Mouse (Mus musculus) cerebellum, adult 11 months (tissue): ENCODE data around the gene Fam193b.

Source experiments
- DNase-seq: peaks from one replicate; pipeline ENCODE4 v3.0.0; 2022

The Fam193b gene

DNA sequence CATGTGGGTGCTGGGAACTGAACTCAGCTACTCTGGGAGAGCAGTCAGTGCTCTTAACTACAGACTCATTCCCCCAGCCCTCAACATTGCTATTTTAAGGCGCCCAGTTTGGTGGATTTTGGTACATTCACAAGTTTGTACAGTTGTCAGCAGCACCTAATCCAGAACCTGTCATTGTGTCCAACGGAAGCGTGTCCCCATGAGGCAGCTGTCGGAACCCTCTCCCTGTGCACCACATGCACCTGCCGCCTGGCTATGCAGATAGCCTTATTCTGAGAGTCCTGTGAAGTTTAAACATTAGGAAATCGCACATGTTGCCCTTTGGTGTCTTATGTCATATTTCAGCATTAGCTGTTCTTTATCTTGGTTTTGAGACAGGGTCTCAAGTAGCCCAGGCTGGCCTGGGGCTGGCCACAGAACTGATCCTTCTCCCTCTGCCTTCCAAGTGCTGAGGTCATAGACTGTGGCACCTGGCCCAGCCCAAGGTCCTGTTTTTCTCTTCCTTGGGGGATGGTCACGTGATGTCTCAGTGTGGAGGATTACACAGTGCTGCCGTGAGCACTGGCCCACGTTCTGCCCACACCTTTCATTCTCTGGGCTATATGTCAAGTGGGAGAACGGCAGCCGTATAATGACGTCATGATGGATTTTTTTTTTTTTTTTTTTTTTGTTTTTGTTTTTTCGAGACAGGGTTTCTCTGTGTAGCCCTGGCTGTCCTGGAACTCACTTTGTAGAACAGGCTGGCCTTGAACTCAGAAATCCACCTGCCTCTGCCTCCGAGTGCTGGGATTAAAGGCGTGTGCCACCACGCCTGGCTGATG lies 45.0 kb downstream of the Fam193b start:
- no peak for DNase-seq

DNA sequence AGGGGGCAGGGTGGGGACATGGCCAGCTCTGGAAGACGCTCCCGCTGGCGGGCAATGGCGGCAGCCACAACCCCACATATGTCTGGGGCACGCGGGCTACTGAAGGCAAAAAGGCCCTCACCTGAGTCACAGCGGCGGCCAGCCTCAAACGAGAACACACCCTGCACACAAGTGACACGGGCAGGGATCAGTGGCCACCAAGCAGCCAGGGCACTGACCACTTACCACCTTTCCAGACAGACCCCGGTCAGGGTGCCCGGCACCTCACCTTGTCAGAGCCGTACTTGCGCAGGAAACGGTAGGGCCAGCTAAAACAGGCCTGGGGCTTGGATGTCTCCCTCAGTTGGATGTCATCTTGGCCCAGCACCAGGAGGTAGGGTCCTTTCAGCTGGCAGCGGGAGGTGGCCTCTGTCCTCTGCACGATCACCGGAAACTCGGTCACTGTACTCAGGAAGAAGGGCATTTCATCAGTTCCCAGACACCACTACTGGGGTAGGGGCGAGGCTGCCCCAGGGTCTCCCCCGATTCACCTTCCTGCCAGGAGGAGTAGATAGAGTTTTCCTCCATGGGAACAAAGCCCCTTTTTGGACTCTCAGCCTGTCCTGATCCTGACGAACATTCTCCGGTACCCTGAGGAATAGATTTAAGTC lies 46.8 kb downstream of the Fam193b start:
- no peak for DNase-seq

DNA sequence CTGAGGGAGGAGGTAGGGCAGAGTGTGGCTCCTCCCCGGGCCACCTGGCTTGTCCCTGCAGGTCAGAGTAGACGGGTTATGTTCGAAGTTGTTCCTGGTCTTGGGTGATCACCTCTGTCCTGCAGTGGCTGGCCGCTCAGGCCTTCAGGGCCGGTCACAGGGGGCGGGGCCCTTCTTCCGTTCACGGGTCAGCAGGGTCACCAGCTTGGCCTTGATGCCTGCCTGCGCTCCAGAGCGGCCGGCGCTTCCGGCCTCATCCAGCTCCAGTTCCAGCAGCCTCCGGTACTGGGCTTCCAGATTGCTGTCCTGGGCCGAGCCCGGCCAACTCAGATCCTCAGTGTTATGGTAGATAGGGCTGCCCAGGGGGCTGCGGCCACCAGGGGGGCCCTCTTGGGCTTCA lies 47.6 kb downstream of the Fam193b start:
- no peak for DNase-seq

DNA sequence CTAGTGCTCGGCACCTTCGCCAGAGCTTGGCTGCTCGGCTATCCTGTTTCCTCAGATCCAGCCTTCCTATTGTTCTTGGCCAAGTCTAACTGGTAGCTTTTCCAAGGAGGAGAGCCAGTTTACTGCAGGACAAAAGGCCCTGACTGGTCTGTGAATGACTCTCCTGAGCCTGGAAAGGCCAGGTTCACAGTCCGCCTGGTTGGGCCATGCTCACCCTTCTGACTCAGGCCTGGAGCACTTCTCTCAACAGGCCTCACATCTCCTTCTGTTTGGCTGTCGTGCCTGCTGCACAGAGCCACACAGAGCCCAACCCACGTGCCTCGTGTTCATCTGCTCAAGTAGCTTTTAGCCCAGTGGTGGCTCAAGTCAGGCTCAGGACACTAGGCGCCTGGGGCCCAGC lies 48.2 kb downstream of the Fam193b start:
- no peak for DNase-seq

DNA sequence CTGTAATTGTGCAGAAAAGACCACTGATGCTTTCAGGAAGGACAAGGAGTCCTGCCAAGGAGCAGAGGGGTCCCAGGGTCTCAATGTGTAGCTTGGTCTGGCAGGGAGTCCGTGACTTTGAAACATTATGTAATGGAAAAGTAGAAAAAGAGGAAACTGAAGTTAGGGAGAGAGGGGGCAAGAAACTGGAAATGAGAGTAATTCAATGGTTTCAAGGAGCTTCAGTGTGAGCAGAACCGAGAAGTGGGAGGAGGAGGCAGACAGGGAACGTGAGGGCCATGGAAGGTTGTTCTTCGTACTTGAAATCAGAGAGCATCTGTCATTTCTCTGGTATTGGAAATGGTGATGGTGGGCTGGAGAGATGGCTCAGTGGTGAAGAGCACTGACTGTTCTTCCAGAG lies 51.3 kb downstream of the Fam193b start:
- no peak for DNase-seq

DNA sequence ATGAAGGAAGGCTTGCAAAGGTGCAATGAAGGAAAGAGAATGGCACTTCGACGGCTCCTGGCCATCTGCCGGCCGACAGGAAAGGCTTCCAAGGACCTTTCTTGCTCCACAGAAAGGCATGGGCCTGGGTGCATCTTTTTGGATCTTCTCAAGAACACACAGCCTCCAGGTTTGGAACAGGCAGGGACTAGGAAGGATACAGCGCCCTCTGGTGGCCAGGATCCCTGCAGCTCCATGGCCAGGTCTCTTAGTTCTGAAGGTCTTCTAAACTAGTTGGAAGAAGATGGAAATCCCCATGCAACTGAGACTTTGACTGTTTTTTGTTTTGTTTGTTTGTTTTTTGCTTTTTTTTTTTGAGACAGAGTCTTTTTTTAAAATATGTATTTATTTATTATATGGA lies 54.0 kb downstream of the Fam193b start:
- DNase-seq, result peak; percentile 82

DNA sequence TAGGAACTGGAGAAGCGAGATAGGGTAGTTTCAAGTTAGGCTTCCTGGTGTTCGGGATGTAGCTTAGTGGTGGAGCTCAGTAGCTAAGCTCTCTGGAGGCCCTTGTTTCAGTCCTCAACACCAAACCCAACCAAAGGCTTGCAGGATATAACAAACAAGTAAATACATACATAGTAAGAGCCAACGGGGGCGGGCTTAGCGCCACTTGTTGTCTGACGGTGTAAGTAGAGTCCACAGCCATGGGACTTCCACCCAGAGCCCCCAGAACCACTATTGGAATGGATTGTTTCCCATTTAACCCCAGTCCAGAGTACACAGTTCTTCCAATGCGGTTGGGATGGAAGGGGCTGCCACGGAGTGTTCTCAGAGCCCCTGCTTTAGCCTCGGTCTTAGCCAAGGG lies 57.1 kb downstream of the Fam193b start:
- DNase-seq, result no peak

DNA sequence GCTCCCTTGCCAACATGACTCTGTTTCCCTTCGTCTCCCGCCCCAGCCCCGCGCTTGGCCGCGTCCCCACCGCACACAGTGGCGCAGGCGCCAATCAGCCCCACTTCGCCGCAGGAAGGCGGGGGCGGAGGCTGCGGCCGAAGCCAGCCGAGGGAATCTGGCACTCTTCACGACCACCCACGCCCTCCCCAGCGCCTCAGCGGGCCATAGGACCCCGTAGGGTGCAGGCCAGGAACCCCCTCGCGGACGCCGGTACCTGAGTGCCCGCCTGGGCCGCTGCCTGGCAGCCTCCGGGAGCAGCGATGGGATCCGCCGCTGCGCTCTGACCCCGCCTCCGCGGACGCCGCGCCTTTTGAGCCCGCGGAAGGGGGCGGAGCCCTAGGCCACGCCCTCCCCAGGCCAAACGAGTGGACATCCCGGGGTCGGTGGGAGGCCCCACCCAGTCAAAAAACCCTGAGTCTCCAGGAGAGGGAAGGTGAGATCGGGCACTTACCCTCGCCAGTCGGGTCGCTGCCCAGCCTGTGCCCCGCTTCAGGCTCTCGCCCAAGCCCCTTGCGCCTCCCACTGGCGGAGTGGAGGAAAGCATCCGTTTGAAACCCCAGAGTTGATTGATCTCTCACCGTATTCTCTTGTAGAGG lies 57.7 kb downstream of the Fam193b start, which contains the start of gene Pdlim7:
TSS of gene Pdlim7 (minus strand) at position 566 of the 638 bp plus-strand sequence.
- peak; percentile 88 for DNase-seq

DNA sequence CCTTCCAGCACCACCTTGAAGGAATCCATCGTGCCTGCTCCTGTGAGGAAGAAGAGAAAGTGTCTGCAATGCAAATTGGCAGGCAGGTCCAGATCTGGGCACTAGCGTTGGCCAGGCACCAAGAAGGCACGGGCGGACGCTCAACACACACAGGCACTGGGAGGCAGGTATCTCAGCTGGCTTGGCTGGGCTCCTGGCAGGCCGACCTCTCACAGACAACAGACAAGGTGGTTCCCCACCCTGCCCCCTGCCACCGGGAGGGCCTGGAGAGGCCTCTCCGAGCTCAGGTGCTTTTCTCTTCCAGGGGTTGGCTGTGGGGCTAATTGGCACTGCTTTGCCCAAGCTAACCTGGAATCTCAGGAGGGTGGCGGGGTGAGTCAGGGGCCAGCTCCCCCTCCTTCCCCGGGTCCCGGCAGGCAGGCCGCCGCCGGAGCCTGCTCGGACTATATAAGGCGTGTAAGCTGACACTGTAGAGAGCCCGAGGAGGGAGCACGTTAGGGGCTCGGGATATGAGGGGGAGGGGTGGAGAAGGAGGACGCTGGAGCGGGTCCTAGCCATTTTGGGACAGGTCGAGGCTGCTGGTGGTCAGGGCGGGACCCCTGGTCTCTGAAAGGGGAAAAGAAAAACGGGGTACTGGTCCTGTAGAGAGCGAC lies 58.4 kb downstream of the Fam193b start:
- DNase-seq, result peak; percentile 60

DNA sequence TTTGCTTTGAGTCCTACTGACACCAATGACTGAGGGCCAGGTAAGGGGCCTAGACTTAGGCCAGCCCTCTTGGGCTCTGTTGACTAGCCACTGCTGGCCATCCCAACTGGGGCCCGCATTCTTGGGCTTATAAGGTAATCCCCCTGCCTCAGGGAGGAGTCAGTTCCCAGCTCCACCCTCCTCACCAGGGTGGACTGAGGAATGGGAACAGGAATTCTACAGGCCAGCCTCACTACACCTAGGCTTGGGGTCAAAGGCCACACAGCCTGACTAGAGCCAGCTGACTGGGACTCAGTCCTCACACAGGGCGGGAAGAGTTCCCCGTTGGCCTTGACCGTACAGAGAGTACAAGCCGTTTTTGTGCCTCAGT lies 59.4 kb downstream of the Fam193b start:
- no peak for DNase-seq

DNA sequence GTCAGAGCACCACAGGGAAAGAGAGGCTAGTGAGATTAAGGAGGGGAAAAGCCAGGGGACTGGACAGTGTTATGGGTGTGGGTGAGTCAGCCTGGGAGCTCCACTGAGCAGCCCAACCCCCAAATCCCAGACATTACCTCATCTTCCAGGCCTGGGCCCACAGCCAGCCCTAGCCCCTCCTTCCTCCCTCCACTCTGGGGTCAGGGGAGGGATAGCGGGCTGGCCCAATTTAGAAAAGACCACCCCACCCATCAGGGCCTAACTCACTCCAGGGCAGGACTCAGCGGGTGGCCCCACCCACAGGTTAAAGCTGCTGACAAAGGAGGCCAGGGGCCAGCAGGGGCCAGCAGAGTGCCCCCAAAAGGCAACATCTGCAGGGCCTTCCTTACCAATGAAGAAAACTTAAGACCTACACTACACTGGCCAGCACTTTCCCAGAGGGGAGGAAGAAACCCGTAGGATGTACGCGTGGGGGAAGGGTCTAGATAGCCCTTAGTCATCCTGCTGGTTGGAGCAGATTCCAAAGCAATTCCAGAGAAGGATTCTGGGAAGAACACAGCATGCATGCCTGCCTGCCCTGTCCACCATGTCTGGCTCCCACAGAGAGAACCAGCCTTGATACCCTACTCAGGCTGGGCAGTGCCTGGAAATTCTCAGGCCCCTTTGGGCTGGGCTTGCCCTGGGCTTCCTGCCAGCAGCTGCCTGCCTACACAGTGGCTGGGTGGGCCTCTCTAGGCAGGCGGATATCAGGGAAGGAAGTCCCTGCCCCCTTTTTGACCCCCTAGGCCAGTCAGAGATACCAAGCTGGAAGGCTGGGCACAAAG lies 60.0 kb downstream of the Fam193b start:
- DNase-seq, result no peak

DNA sequence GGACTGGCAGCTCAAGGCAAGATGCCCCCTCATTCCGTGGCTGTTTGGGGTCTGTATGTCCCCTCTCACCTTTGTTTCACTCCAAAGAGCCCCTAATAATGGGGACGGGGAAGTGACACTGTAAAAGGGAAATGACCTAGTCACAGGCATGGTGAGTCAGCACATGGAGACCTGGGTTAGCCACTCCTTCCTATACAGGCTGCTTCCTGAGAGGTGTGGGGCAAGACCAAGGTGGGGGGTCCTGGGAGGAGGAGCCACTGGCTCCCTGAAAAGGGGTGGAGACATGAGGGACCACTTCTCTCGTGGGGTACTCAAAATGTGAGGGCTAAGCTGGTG lies 60.6 kb downstream of the Fam193b start:
- DNase-seq, result no peak

DNA sequence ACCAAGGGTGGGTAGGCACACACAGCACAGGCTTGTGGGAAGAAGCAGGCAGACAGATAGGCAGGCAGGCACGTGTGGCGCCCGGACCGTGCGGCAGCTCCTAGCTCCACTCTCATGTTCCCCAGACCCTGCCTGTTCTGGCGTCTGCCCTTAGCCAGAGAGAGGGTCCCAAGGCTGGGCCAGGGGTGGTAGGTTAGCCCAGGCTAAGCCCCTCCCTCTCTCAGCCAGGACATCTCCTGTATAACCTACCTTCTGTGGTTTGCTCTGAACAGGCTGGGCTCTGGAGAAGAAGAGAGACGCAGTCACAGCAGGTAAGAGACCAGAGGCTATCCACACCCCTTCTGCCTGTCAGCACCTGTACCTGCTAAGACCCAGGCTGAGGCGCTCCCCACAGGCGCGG lies 62.4 kb downstream of the Fam193b start:
- no peak for DNase-seq

DNA sequence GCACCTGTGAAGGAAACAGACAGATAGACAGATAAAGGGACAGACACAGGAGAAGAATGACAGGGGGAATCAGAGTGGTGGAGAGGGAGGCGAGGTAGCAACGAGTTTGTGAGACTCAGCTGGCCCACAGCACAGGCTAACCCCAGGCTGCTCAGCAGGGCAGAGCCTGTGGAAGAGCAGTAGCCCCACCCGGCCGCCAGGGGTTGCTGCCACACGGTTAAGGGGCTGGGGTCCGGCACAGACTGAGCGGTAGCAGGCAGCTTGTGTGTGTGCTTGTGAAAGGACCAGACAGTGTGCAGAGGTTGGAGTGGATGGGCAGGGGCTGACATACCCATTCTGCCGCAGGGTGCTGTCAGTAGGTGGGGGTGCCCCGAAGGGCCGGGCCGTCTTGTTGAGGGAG lies 63.0 kb downstream of the Fam193b start:
- no peak for DNase-seq

DNA sequence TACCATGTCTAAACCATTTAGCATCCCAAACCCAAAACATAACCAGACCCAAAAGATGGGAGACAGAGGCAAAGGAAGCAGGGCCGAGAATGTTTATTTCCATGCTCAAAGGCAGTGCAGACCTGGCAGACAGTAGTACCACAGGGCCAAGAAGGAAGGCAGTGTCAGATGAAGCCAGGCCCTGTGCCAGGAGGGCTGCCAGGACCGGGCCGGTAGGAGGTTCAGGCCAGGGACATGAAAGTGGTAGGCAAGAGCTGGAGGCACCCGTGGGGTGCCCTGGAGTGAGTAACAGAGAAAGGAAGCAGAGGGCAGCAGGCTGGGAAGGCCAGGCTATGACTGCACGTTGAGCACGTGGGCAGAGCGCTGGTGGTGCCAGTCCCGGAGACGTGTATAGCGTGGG lies 64.2 kb downstream of the Fam193b start:
- DNase-seq, result no peak

DNA sequence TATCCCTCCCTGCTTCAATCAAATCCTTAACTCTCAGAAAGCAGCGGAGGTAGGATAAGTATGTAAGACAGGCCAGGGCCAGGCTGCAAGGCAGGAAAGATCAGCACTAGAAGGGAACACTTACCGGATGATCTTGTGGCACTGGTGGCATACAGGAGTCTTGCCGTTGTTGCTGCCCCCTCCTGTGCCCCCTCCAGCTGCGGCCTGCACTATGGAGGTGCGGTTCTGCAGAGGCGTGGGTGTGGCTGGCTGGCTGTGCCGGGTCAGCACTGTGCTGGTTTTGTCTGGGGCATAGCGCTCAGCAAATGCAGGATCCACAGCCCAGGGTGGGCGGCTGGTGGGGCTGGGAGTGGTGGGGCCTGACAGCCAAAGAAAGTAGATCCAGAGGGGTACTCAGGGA lies 65.1 kb downstream of the Fam193b start:
- no peak for DNase-seq

DNA sequence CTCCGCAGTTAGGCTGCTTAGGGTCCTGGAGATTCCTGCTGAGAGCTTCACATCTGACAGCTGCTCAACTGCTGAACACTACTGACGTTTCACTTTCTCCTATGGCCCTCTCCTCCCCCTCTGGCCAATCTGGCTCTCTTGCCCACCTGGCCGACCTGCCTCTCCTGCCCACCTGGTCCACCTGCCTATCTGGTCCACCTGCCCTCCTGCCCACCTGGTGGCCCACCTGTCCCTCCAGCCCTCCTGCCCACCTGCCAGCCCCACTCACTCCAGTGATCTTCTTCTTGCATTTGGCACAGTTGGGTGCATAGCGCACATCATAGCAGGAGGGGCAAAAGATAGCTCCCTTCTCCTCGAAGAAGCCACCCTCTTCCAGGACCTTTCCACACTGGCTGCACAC lies 66.5 kb downstream of the Fam193b start:
- DNase-seq, result no peak

DNA sequence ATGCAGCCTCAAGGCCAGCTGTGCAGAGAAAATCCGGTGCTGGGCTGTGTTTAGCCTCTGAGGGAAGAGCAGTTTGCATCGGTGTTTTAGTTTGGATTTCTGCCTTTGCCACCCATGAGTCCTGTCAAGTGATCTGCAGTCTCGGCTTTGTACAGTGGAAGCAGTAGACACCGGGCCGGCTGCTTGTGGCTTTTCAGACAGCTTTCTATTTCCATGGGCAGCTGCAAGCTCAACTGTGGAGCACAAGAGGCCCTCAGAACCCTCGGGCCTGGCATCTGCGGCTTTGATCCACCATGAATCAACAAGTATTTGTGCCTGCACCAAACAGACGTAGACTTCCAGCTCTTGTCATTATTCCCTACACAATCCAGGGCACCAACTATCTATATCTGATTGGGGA lies 68.5 kb downstream of the Fam193b start:
- DNase-seq, result no peak

DNA sequence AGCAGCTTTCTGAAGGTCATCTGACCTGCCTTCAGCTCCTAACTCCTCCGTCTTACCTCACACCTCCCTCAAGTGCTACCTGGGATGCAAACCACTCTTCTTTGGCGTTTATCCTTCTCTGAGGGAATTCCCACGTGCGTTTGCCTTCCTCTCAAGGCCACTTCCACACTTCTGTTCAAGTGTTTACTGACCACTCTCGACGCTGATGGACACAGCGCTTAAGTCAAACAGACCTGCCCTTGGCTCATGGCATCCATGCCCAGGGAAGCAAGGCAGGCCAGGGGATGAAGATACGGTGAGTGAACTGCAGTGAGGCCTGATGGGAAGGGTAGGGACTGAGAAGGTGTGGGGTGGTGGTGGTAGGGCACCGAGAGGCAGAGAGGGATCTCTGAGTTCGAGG lies 70.3 kb downstream of the Fam193b start:
- DNase-seq, result no peak

DNA sequence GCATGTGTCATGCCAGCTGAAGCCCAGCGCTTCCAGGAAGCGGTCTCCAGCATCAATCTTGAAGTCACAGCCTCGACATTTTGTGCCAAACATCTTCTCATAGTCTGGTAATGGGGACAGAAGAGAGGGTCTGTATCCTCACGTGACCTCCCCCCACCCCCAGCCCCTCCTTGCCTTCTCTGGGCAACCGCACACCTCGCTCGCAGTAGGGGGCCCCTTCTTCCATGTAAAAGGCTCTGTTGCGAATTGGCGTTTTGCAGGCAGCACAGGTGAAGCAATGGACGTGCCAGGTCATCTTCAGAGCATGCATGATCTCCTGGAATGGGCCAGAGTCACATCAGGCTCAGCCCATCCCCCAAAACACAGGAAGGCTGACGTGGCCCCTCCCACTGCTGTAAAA lies 72.0 kb downstream of the Fam193b start:
- no peak for DNase-seq

DNA sequence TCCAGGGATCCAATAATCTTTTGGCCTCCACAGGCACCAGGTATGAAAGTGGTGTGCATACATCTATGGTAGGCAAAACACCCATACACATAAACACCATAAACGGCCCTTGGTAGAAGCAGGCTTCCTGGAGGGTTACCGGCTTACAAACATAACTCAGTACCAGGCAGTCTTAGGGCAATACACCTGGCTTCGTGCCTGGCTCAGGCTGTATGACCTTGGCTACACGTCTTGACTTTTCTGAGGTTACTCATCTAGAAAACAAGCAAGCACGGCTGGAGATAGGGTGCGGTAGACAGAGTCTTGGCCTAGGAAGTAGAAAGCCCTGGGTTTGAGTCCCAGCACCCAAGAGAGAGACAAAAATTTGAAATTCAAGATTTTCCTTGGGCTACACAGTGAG lies 74.3 kb downstream of the Fam193b start:
- DNase-seq, result no peak

DNA sequence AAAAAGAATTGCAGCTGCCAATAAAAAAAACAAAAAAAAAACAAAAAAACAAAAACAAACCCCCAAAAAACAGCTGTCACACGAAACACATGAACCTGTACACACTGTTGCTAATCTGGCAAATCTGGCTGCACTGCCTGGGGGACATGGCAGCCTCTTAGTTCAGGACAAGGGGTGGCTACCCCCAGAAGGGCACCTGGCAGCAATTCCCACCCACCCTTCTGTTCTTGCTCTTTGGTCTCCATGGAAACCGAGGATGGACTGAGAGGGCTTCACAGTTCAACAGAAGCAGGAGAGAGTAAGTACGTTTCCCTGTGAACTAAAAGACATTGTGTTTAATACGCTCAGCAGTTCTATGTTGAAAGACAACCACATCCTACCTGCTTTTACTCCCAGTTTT lies 75.2 kb downstream of the Fam193b start:
- DNase-seq, result no peak
